Mouse (Mus musculus): ENCODE data around the gene Cep295nl.
"Not testable (repeated sequence)": the region's sequence is repeated elsewhere in the genome, so short reads cannot be mapped to it uniquely, and the experiment has no call there.

The Cep295nl gene

GRCm38 (mm10) chr11:118342400-118342981 is at the start of gene Cep295nl:
Gene Cep295nl, minus strand, starts transcription at chr11:118342500.
- DNase-seq (ENCODE audit: low spot score), result no peak

DNA sequence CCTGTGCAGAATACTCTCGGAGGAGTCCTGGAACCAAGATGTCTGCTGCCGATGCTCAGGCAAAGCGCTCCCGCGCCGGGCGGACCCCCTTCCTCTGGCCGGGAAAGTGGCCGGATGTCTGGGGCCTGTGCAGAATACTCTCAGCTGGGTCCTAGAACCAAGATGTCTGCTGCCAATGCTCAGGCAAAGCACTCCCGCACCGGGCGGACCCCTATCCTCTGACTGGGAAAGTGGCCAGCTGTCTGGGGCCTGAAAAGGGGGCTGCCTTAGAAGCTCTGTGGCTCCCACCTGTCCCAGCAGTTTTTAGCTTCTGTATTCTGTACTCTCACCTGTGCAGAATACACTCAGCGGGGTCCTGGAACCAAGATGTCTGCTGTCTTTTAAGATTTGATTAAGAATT is 45.5 kb upstream of the Cep295nl start:
- not testable (repeated sequence) for DNase-seq (ENCODE audit: low spot score)

GRCm38 (mm10) chr11:118379251-118380009 is 37.1 kb upstream of the Cep295nl start:
- peak; percentile 50 for DNase-seq (ENCODE audit: low spot score)

- DNase-seq (ENCODE audit: low spot score), result no peak
Observed at GRCm38 (mm10) chr11:118378656-118379055, 36.4 kb upstream of the Cep295nl start.

- DNase-seq (ENCODE audit: low spot score), result not testable (repeated sequence)
Observed at GRCm38 (mm10) chr11:118376323-118376722, 34.0 kb upstream of the Cep295nl start.

GRCm38 (mm10) chr11:118375881-118376280 is 33.6 kb upstream of the Cep295nl start:
- DNase-seq (ENCODE audit: low spot score), result no peak

DNA sequence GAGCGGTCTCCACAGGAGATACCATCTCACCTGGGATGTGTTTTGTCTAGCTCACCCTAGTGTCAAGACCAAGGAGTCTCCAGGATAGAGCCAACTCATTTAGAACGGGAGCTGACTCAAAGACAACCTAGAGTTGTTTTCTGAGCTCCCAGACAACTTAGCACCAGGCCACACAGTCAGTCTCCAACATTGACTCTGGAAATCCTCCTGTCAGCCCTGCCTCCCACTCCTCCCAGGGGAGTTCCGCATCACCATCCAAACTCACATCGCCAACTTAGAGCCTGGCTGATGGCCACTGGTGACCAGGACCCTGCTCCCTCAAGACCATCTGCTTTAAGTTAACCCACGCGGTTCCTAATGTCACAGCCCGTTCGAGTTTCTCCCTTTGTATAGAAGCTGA is 33.2 kb upstream of the Cep295nl start:
- DNase-seq (ENCODE audit: low spot score), result no peak

- DNase-seq (ENCODE audit: low spot score), result no peak
Observed at GRCm38 (mm10) chr11:118375006-118375405, 32.7 kb upstream of the Cep295nl start.

- no peak for DNase-seq (ENCODE audit: low spot score)
Observed at GRCm38 (mm10) chr11:118374506-118374905, 32.2 kb upstream of the Cep295nl start.

DNA sequence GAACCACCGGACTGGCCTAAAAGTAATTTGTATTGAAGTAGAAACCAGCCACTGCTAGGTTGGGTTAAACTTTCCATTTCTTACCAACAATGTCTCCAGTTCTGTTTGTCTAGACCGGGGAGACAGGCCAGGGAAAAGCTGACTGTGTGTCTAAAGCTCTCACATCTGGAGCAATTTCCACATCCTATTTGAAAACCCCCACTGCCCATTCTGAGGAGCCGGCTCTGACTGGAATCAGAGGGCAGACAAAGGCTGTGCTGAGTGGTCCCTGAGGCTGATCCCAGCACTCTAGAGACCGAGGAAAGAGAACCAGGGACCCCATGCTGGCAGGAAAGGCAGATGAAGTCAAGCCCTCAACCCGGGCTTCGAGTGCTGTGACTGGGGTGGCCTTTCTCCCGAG is 30.3 kb upstream of the Cep295nl start:
- no peak for DNase-seq (ENCODE audit: low spot score)

DNA sequence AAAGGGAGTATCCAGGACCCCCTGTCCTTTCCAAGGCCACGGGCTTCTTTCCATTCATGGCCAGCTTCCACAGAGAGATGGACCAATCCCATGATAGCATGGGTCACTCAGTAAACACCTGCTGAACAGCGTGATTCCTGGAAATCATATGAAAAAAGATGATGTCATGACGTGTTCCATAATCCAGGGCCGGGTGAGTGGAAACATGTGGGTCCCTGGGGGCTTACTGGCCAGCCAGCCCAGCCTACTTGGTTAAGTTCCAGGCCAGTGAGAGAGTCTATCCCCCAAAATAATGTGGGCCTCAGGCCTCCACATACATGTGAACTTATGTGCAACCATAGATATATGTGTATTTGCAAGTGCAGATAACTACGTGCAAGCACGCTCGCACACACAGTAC is 29.6 kb upstream of the Cep295nl start:
- no peak for DNase-seq (ENCODE audit: low spot score)

GRCm38 (mm10) chr11:118369657-118370056 is 27.4 kb upstream of the Cep295nl start:
- no peak for DNase-seq (ENCODE audit: low spot score)

DNA sequence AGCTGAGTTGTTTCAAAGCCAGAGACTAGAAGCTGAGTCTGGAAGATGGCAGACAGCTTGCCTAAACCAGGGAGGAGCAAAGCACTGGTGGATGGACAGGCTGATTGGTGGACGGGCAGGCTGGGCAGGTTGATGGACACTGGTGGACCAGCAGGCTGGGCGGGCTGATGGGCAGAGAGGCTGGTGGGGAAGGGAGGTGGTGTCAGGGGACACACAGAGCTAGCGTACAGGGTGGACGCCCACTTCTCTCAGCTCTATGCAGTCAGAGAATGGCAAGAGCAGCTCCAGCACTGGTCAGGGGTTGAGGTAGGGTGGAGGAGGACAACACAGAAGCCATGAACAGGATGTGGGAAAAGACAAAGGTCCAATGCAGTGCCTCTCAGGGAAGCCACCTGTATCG is 27.0 kb upstream of the Cep295nl start:
- DNase-seq (ENCODE audit: low spot score), result no peak

- no peak for DNase-seq (ENCODE audit: low spot score)
Observed at GRCm38 (mm10) chr11:118368330-118368729, 26.0 kb upstream of the Cep295nl start.

- DNase-seq (ENCODE audit: low spot score), result no peak
Observed at GRCm38 (mm10) chr11:118366559-118366958, 24.3 kb upstream of the Cep295nl start.

DNA sequence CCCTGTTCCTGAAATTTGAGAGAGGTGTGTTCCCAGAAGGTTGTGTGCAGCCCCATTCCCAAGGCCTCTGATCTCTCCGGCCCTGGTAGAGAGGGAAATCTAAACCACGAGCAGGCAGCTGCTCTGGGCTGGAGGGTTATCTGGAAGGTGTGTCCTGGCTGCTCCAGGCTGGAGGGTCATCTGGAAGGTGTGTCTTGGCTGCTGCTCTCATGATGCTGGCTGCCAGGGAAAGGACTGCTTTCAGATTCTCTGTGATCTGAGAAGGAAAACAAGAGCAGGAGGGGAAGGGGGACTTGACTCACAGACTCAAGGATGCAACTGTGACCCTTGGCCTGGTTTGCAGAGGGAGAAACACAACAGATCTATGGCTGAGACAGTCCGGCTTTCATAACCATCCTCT is 23.8 kb upstream of the Cep295nl start:
- DNase-seq (ENCODE audit: low spot score), result no peak

DNA sequence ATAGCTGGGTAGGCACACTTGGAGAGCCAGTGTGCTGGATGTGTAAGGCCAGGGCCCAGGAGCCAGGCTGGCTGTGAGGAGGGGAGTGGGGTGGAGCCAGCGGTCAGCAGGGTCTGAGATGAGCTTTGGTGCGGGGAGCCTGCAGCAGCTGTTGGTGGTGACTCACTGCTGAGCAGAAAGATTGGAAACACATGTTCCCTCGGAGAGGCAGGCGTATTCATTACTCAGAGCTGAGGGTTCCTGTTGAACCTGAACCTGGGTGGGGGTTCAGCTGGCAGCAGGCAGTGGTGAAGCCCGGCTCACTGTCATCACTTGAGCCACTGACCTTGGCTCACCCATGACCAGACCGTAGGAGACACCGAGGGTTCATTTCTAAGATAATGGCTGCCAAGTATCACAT is 22.9 kb upstream of the Cep295nl start:
- peak; percentile 36 for DNase-seq (ENCODE audit: low spot score)

DNA sequence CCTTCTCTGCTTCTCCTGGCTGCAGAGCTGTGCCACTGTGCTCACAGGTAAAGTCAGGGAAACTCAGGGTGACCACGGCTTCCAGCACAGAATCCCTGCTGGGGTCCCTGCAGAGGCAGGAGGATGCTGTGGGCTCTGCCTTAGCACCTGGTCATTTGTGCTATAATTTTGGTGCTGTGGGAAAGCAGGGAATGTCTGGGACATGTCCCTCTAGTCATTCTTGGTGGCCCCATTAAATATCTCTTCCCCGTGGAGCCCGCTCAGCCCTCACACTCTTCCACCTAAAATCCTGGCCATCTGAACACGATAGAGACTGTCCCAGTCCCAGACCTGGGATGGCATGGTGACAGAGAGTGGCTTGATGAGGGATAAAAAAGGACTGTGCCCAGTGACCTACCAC is 21.7 kb upstream of the Cep295nl start:
- no peak for DNase-seq (ENCODE audit: low spot score)

GRCm38 (mm10) chr11:118362971-118363518 is 20.7 kb upstream of the Cep295nl start:
- peak; percentile 54 for DNase-seq (ENCODE audit: low spot score)

GRCm38 (mm10) chr11:118362501-118362900 is 20.2 kb upstream of the Cep295nl start:
- no peak for DNase-seq (ENCODE audit: low spot score)

DNA sequence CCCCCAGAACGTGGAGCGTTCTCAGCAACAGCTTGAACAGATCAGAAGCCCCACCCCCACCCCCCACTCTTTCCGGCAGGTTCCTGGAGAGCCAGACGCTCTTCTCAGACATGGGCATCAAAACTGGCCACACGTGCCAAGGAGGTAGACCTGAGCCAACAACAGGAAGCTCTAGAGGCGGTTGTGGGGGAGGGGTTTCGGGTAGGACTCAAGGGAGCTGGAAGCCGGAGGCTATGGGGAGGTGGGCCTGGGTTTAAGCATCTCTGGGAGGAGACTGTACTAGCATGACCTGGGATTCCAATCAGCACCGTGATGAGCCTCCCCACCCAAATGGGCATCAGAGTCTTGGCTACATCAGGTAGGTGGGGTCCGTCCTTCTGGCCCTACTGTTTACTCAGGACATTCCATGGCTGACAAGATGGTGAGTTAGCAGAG is 18.6 kb upstream of the Cep295nl start:
- no peak for DNase-seq (ENCODE audit: low spot score)

DNA sequence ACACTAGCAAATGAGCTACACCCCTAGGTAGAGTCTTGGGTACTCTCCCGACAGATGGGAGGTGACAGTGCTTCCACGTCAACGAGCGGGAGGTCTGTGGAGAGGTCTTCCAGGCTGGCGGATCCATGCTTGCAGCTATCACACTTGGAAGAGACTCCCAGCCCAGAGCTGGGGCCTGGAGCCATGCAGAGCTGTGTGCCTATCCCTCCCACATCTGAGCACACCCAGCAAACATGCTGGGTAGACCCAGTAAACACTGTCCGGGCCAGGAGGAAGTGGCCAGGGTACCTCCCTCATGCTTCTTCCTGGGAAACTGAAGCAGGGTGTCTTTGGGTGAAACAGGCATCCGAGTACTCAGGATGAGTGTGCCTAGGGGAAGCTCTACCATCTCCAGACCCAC is 18.2 kb upstream of the Cep295nl start:
- no peak for DNase-seq (ENCODE audit: low spot score)

- DNase-seq (ENCODE audit: low spot score), result no peak
Observed at GRCm38 (mm10) chr11:118355640-118356039, 13.3 kb upstream of the Cep295nl start, which contains the start of gene Timp2. Gene Timp2, minus strand, starts transcription at chr11:118355740.
